Mouse (Mus musculus): Measurements from ENCODE around the gene Ndufs6. TPM values are rescaled to one million over a fixed set of nuclear protein-coding genes. Genes with fewer than 3 reads are reported as not detected.

The Ndufs6 gene
- 82.6 and 92.0 TPM in 2 replicates for polyA plus RNA-seq (2012; ENCODE audit: insufficient read depth, insufficient read length, missing spikeins)

GRCm38 (mm10) chr13:73327827-73328698 lies at the start of gene Ndufs6, which contains the start of gene Mrpl36:
Ndufs6 (minus strand) TSS chr13:73328542.
Mrpl36 (plus strand) TSS chr13:73328513.
- no peak for TF ChIP-seq CTCF (IDR thresholded peaks at IDR 0.05; ENCODE audit: low read depth, low read length)
- peak; percentile 91; the same call in 1 of the 2 replicates for TF ChIP-seq POLR2A (IDR thresholded peaks at IDR 0.05; ENCODE audit: borderline replicate concordance, low read depth, low read length)
- H3K27ac ChIP-seq (ENCODE audit: insufficient read depth, low read depth, low read length) = peak within 1 kb of the TSS; percentile 63
- H3K4me3 ChIP-seq (ENCODE audit: insufficient read depth, low read length) = peak within 1 kb of the TSS; percentile 76
- peaks cover 18% of the 10 kb centered on the region for H3K4me1 ChIP-seq (ENCODE audit: control insufficient read depth, insufficient read depth, low read length)

- Histone ChIP-seq H3K4me3 (ENCODE audit: insufficient read depth, low read length) (no peak overlapping the region), H3K27ac (ENCODE audit: insufficient read depth, low read depth, low read length) (no peak overlapping the region), H3K4me1 (ENCODE audit: control insufficient read depth, insufficient read depth, low read length) (no peaks in the 10 kb centered on the region)
- TF ChIP-seq CTCF (IDR thresholded peaks at IDR 0.05; ENCODE audit: low read depth, low read length) (no peak), POLR2A (IDR thresholded peaks at IDR 0.05; ENCODE audit: borderline replicate concordance, low read depth, low read length) (no peak)
Observed at GRCm38 (mm10) chr13:73377637-73378036, 49.3 kb upstream of the Ndufs6 start.

GRCm38 (mm10) chr13:73374612-73375011 lies 46.3 kb upstream of the Ndufs6 start:
- TF ChIP-seq CTCF (IDR thresholded peaks at IDR 0.05; ENCODE audit: low read depth, low read length) (no peak), POLR2A (IDR thresholded peaks at IDR 0.05; ENCODE audit: borderline replicate concordance, low read depth, low read length) (no peak)
- H3K4me1 ChIP-seq (ENCODE audit: control insufficient read depth, insufficient read depth, low read length) = no peaks in the 10 kb centered on the region
- no peak overlapping the region for H3K4me3 ChIP-seq (ENCODE audit: insufficient read depth, low read length)
- no peak overlapping the region for H3K27ac ChIP-seq (ENCODE audit: insufficient read depth, low read depth, low read length)

GRCm38 (mm10) chr13:73373367-73373766 lies 45.0 kb upstream of the Ndufs6 start:
- no peak for TF ChIP-seq CTCF (IDR thresholded peaks at IDR 0.05; ENCODE audit: low read depth, low read length)
- no peak for TF ChIP-seq POLR2A (IDR thresholded peaks at IDR 0.05; ENCODE audit: borderline replicate concordance, low read depth, low read length)
- no peak overlapping the region for H3K27ac ChIP-seq (ENCODE audit: insufficient read depth, low read depth, low read length)
- no peak overlapping the region for H3K4me3 ChIP-seq (ENCODE audit: insufficient read depth, low read length)
- no peaks in the 10 kb centered on the region for H3K4me1 ChIP-seq (ENCODE audit: control insufficient read depth, insufficient read depth, low read length)

GRCm38 (mm10) chr13:73357106-73357505 lies 28.8 kb upstream of the Ndufs6 start:
- Histone ChIP-seq H3K4me1 (ENCODE audit: control insufficient read depth, insufficient read depth, low read length) (no peaks in the 10 kb centered on the region), H3K4me3 (ENCODE audit: insufficient read depth, low read length) (no peak overlapping the region), H3K27ac (ENCODE audit: insufficient read depth, low read depth, low read length) (no peak overlapping the region)
- TF ChIP-seq CTCF (IDR thresholded peaks at IDR 0.05; ENCODE audit: low read depth, low read length) = no peak
- TF ChIP-seq POLR2A (IDR thresholded peaks at IDR 0.05; ENCODE audit: borderline replicate concordance, low read depth, low read length) = no peak

- no peaks in the 10 kb centered on the region for H3K4me1 ChIP-seq (ENCODE audit: control insufficient read depth, insufficient read depth, low read length)
- H3K27ac ChIP-seq (ENCODE audit: insufficient read depth, low read depth, low read length) = no peak overlapping the region
- no peak for TF ChIP-seq CTCF (IDR thresholded peaks at IDR 0.05; ENCODE audit: low read depth, low read length)
- no peak for TF ChIP-seq POLR2A (IDR thresholded peaks at IDR 0.05; ENCODE audit: borderline replicate concordance, low read depth, low read length)
- H3K4me3 ChIP-seq (ENCODE audit: insufficient read depth, low read length) = no peak overlapping the region
Observed at GRCm38 (mm10) chr13:73352491-73352890, 24.1 kb upstream of the Ndufs6 start.

GRCm38 (mm10) chr13:73351910-73352309 lies 23.6 kb upstream of the Ndufs6 start:
- no peak overlapping the region for H3K4me3 ChIP-seq (ENCODE audit: insufficient read depth, low read length)
- H3K4me1 ChIP-seq (ENCODE audit: control insufficient read depth, insufficient read depth, low read length) = no peaks in the 10 kb centered on the region
- no peak for TF ChIP-seq CTCF (IDR thresholded peaks at IDR 0.05; ENCODE audit: low read depth, low read length)
- TF ChIP-seq POLR2A (IDR thresholded peaks at IDR 0.05; ENCODE audit: borderline replicate concordance, low read depth, low read length) = no peak
- H3K27ac ChIP-seq (ENCODE audit: insufficient read depth, low read depth, low read length) = no peak overlapping the region

GRCm38 (mm10) chr13:73350741-73351140 lies 22.4 kb upstream of the Ndufs6 start:
- no peak overlapping the region for H3K27ac ChIP-seq (ENCODE audit: insufficient read depth, low read depth, low read length)
- TF ChIP-seq CTCF (IDR thresholded peaks at IDR 0.05; ENCODE audit: low read depth, low read length) (no peak), POLR2A (IDR thresholded peaks at IDR 0.05; ENCODE audit: borderline replicate concordance, low read depth, low read length) (no peak)
- no peaks in the 10 kb centered on the region for H3K4me1 ChIP-seq (ENCODE audit: control insufficient read depth, insufficient read depth, low read length)
- H3K4me3 ChIP-seq (ENCODE audit: insufficient read depth, low read length) = no peak overlapping the region

GRCm38 (mm10) chr13:73347922-73348650 lies 19.7 kb upstream of the Ndufs6 start:
- no peak overlapping the region for H3K4me3 ChIP-seq (ENCODE audit: insufficient read depth, low read length)
- no peak overlapping the region for H3K27ac ChIP-seq (ENCODE audit: insufficient read depth, low read depth, low read length)
- TF ChIP-seq POLR2A (IDR thresholded peaks at IDR 0.05; ENCODE audit: borderline replicate concordance, low read depth, low read length) = no peak
- TF ChIP-seq CTCF (IDR thresholded peaks at IDR 0.05; ENCODE audit: low read depth, low read length) = no peak
- H3K4me1 ChIP-seq (ENCODE audit: control insufficient read depth, insufficient read depth, low read length) = no peaks in the 10 kb centered on the region

- Histone ChIP-seq H3K4me3 (ENCODE audit: insufficient read depth, low read length) (no peak overlapping the region), H3K4me1 (ENCODE audit: control insufficient read depth, insufficient read depth, low read length) (no peaks in the 10 kb centered on the region), H3K27ac (ENCODE audit: insufficient read depth, low read depth, low read length) (no peak overlapping the region)
- TF ChIP-seq CTCF (IDR thresholded peaks at IDR 0.05; ENCODE audit: low read depth, low read length) = no peak
- TF ChIP-seq POLR2A (IDR thresholded peaks at IDR 0.05; ENCODE audit: borderline replicate concordance, low read depth, low read length) = no peak
Observed at GRCm38 (mm10) chr13:73347171-73347570, 18.8 kb upstream of the Ndufs6 start.
